Mouse (Mus musculus): ENCODE results near the gene Stab2.

- TF ChIP-seq EP300 (IDR thresholded peaks at IDR 0.05) (no peak), CTCF (IDR thresholded peaks at IDR 0.05) (no peak)
Measured at GRCm38 (mm10) chr10:87041265-87041664, 33.4 kb upstream of the Stab2 start.

Measured in lung, postnatal 0 days (tissue).